Mouse (Mus musculus): ENCODE measurements around the gene Fam169b. TPM values are rescaled to one million over a fixed set of nuclear protein-coding genes. Genes with fewer than 3 reads are reported as not detected.

Fam169b gene
- polyA plus RNA-seq, 1 experiment from 2014 or later: 0.24 TPM

DNA sequence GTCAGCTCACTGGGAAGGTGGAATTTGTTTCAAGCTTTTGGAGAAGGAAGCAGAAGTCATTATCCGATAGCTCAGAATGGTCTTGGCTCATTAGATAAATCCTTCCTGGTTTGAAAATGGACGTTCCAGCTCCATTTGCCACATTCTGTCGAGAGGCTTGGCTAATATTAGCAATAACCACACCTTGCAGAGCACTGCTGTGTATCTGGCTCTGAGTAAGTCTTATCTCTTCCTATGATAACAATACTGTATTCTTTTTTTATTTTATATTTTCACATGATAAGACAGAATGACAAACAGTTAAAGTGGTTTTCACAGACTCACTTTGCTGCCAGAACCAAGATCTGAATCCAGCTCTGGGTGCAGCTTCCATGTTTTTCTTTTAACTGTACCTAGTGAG is 113.1 kb downstream of the Fam169b start:
- Histone ChIP-seq H3K9ac (no peak overlapping the region), H3K27me3 (replicated peaks) (no peaks in the 10 kb centered on the region), H3K9me3 (replicated peaks) (no peaks in the 10 kb centered on the region), H3K4me2 (no peak overlapping the region), H3K4me3 (no peak overlapping the region), H3K27ac (no peak overlapping the region), H3K36me3 (no peaks in the 10 kb centered on the region), H3K4me1 (no peaks in the 10 kb centered on the region)
- 64% methylated on average over 3 of the region's 3 CpGs for WGBS (ENCODE audit: insufficient replicate concordance)
- no peak for ATAC-seq

DNA sequence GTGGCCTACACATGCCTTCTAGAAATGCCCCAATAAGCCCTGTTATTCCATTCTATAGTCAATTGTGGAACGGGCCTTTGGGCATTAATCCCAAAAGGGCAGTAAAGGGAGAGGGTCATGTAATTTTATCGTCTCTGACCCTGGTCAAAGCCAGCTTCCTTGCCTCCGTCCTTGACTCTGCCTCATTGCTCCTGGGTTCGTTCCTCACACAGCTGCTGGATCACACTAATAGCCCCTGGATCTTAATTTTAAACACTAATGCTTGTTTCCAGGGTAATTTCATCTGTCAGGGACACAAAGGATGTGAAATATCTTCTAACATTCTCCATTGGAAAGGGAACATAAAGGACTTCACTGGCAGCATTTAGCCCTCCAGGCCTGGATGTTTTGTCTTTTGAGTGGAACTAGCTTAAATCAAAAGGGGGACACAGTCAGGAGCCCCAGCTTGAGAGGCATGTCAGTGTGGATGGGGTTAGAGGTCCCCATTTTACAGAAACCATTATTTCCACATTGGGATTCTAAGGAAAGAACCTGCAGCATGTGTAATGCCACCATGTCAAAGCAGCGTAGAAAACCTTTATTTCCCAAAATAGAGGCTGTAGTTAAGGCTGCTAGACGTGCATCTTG is 122.2 kb downstream of the Fam169b start:
- Histone ChIP-seq H3K9ac (no peak overlapping the region), H3K4me3 (no peak overlapping the region), H3K27ac (no peak overlapping the region), H3K4me1 (no peaks in the 10 kb centered on the region), H3K36me3 (no peaks in the 10 kb centered on the region), H3K9me3 (replicated peaks) (no peaks in the 10 kb centered on the region), H3K27me3 (replicated peaks) (no peaks in the 10 kb centered on the region), H3K4me2 (no peak overlapping the region)
- 55% methylated on average over 6 of the region's 6 CpGs for WGBS (ENCODE audit: insufficient replicate concordance)
- no peak for ATAC-seq

DNA sequence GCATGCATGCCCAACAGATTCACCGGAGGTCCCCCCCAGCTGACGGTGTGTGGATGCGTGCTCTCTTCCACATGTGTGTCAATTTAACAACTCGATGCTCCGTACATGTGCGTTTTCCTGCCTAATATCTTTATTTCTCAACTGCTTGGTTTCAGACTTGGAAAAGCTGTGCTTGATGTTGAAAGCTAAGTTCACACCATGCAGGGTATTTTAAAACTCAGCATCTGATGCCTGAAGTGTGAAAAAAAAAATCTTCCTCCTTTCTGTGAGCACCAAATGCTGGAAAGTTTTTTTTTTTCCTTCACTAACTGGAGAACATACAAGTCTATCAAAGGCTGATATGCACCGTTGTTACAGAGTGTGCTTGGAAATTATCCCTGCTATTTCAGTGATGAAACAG is 126.9 kb downstream of the Fam169b start:
- no peak overlapping the region for H3K4me2 ChIP-seq
- no peaks in the 10 kb centered on the region for H3K36me3 ChIP-seq
- H3K4me3 ChIP-seq: no peak overlapping the region
- H3K4me1 ChIP-seq: no peaks in the 10 kb centered on the region
- no peaks in the 10 kb centered on the region for H3K9me3 ChIP-seq (replicated peaks)
- no peak overlapping the region for H3K9ac ChIP-seq
- no peak for ATAC-seq
- no peak overlapping the region for H3K27ac ChIP-seq
- H3K27me3 ChIP-seq (replicated peaks): no peaks in the 10 kb centered on the region
- 86% methylated on average over 7 of the region's 7 CpGs for WGBS (ENCODE audit: insufficient replicate concordance)

DNA sequence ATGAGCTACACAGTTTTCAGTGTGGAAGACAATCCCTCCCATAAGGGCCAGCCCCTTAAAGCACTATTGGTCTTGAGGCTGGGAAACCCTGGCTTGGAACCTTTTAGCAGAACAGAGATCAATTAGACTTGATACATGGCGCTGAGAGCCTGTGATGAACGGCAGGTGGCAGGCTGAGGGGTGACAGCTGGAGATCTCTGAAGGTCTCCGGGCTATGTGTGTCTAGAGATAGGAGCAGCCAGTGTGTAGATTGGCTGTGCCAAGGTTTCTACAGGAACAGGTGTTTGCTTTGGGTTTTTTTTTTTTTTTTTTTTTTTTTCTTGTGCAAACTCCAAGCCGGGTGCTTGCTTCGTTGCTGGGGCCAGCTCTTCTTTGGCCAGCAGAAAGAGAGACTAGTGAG is 135.0 kb downstream of the Fam169b start:
- ATAC-seq: no peak
- Histone ChIP-seq H3K4me1 (no peaks in the 10 kb centered on the region), H3K27ac (no peak overlapping the region), H3K9me3 (replicated peaks) (no peaks in the 10 kb centered on the region), H3K27me3 (replicated peaks) (no peaks in the 10 kb centered on the region), H3K4me2 (no peak overlapping the region), H3K9ac (no peak overlapping the region), H3K36me3 (no peaks in the 10 kb centered on the region), H3K4me3 (no peak overlapping the region)
- WGBS (ENCODE audit: insufficient replicate concordance): 63% methylated on average over 5 of the region's 5 CpGs

Other genes starting within 250 kb of the Fam169b start
- gene Pgpep1l, start 9.6 kb upstream of the Fam169b start, polyA plus RNA-seq (2016; fragmentation: Nextera tagmentation; extraction: Ambion mirVana): not detected in 2 replicates

Data from liver, embryonic 12.5 days (tissue).